Mouse (Mus musculus) kidney, adult 9 months (tissue): Measurements from ENCODE around the gene Dupd1.
"Not testable (repeated sequence)": the region's sequence is repeated elsewhere in the genome, so short reads cannot be mapped to it uniquely, and the experiment has no call there.

Experiments used
- DNase-seq: peaks from one replicate; pipeline ENCODE4 v3.0.0; 2022

Dupd1 gene

DNA sequence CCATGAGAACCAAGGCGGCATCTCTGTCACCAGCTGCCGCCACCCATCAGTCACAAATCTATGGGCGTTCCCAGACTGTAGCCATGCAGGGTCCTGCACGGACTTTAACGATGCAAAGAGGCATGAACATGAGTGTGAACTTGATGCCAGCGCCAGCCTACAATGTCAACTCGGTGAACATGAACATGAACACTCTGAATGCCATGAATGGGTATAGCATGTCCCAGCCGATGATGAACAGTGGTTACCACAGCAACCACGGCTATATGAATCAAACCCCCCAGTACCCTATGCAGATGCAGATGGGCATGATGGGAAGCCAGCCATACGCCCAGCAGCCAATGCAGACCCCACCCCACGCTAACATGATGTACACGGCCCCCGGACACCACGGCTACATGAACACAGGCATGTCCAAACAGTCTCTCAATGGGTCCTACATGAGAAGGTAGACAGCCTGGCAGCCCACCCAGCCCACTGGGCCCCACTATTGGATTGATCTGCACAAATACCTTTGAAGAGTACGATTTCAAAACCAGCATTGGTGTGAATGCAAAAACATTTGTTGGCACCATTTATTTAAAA is 43.9 kb downstream of the Dupd1 start:
- not testable (repeated sequence) for DNase-seq

DNA sequence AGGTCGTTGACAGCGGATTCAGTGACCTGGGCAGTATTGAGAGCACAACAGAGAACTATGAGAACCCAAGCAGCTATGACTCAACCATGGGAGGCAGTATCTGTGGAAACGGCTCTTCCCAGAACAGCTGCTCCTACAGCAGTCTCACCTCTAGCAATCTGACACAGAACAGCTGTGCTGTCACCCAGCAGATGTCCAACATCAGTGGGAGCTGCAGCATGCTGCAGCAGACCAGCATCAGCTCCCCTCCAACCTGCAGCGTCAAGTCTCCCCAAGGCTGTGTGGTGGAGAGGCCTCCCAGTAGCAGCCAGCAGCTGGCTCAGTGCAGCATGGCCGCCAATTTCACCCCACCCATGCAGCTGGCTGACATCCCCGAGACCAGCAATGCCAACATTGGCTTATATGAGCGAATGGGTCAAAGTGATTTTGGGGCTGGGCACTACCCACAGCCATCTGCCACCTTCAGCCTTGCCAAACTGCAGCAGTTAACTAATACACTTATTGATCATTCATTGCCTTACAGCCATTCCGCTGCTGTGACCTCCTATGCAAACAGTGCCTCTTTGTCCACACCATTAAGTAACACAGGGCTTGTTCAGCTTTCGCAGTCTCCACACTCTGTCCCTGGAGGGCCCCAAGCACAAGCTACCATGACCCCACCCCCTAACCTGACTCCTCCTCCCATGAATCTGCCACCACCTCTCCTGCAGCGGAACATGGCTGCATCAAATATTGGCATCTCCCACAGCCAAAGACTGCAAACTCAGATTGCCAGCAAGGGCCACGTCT is 44.5 kb downstream of the Dupd1 start:
- no peak for DNase-seq

GRCm38 (mm10) chr14:21669218-21669617 is 45.2 kb downstream of the Dupd1 start:
- no peak for DNase-seq

GRCm38 (mm10) chr14:21662465-21663142 is 51.8 kb downstream of the Dupd1 start:
- DNase-seq = peak; percentile 56

- peak; percentile 64 for DNase-seq
Measured at GRCm38 (mm10) chr14:21659652-21660051, 54.7 kb downstream of the Dupd1 start.

DNA sequence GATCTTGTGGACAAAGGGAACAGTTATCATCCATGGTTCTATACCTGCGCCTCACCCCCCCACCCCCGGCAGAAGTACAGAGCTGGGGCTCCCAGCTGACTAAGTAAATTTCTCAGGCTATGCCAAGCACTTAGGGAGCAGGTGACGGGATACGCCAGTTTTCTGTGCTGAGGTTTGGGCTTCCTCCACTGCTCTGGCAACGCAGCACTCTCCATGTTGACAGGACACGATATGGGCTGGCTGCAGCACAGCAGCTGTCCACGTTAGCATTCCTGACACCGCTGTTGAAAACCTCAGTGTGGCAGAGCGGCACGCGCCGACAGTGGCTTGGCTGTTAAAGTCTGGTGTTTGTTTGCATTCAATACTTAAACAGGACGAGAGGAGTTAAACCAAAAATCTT is 55.2 kb downstream of the Dupd1 start:
- no peak for DNase-seq

- no peak for DNase-seq
Measured at GRCm38 (mm10) chr14:21653813-21654212, 60.6 kb downstream of the Dupd1 start.

DNA sequence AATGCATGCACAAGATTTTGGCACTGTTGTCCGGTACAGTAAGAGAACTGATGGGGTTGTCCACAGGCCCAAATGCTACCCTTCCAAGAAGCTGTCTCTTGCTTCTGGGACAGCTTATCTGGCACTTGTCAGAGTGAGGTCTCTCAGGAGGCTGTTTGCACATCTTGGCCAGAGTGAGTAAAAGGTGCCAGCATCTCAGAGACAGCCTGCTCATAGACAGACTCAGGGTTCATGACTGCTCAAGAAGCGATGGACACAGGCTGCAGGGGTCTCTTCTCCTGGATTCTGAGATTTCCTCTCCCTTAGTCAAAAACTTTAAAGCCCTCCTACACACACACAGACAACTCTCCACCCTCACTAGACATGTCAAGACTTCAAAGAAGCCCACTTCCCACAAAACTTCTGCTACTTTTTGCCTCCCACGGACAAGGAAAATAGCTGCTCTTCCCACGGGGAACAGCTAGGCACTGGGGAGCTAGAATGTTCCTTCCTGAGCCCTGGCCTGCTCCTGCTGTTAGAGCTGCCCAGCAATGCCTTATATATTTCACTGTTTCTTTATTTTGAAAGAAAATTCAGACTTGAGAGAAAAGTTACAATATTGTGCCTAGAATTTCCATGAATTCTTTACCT is 73.5 kb downstream of the Dupd1 start:
- DNase-seq = no peak

DNA sequence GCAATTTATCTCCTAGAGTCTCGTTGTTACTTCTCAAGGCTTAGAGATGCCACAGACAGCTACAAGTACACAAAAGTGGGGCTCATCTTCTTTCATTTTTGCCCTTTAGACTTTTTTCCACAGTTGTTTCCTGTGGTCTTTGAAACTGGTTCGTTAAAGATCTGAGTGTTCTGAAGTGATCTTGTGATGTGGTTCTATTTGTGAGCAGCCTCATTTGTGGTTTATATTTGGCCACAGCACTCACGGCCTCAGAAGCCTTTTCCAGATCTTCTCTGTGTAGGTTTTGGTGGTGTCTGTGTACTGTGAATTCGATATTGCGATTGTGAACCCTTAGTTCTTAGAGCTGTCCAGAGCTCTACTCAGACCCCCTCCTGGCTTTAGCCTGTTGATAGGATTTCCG is 77.8 kb downstream of the Dupd1 start:
- no peak for DNase-seq

DNA sequence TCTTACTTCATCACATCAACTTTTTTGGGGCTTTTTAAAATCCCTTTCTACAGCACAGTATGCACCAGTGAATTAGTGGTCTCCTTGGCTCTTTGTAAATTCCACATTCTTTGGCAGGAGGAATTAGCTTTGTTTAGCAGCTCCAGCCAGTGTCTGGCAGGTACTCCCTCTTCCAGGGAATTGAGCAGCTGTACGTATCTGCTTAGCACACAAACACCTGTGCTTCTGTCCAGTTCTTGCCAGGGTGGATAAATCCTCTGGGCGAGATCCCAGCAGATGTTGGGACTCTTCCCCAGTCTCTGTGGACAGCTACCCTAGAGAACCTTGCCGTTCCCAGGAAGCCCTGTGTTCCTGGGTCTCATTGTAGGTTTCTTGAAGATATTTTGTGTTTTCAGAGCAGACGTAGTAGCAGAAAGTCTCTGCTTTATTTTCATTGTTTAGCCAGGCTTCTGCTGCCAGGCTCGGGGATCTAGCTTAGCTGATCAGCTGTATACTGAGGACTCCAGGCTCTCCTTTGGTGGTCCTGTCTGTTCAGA is 82.6 kb downstream of the Dupd1 start:
- no peak for DNase-seq
